Mouse (Mus musculus): ENCODE measurements around the gene Evi5.

The Evi5 gene

GRCm38 (mm10) chr5:107798290-107798689, 76.6 kb downstream of the Evi5 start:
- no peak for DNase-seq

- DNase-seq = no peak
Observed at GRCm38 (mm10) chr5:107793927-107794326, 81.0 kb downstream of the Evi5 start.

GRCm38 (mm10) chr5:107793258-107793657, 81.6 kb downstream of the Evi5 start:
- no peak for DNase-seq

GRCm38 (mm10) chr5:107792516-107792915, 82.4 kb downstream of the Evi5 start:
- no peak for DNase-seq

- DNase-seq = no peak
Observed at GRCm38 (mm10) chr5:107791966-107792365, 82.9 kb downstream of the Evi5 start.

GRCm38 (mm10) chr5:107789492-107789891, 85.4 kb downstream of the Evi5 start:
- DNase-seq = no peak

GRCm38 (mm10) chr5:107787682-107788443, 87.0 kb downstream of the Evi5 start:
- no peak for DNase-seq

GRCm38 (mm10) chr5:107782360-107782759, 92.5 kb downstream of the Evi5 start:
- no peak for DNase-seq

- no peak for DNase-seq
Observed at GRCm38 (mm10) chr5:107778763-107779162, 96.1 kb downstream of the Evi5 start.

GRCm38 (mm10) chr5:107777545-107777830, 97.4 kb downstream of the Evi5 start:
- DNase-seq = no peak

GRCm38 (mm10) chr5:107776777-107777544, 97.9 kb downstream of the Evi5 start:
- no peak for DNase-seq

GRCm38 (mm10) chr5:107775875-107776274, 99.0 kb downstream of the Evi5 start:
- DNase-seq = no peak

- no peak for DNase-seq
Observed at GRCm38 (mm10) chr5:107772049-107772448, 102.9 kb downstream of the Evi5 start.

GRCm38 (mm10) chr5:107768224-107768623, 106.7 kb downstream of the Evi5 start:
- DNase-seq = no peak

GRCm38 (mm10) chr5:107765946-107766345, 109.0 kb downstream of the Evi5 start:
- no peak for DNase-seq

- DNase-seq = no peak
Observed at GRCm38 (mm10) chr5:107764486-107764885, 110.4 kb downstream of the Evi5 start.

- DNase-seq = no peak
Observed at GRCm38 (mm10) chr5:107763674-107764073, 111.2 kb downstream of the Evi5 start.

GRCm38 (mm10) chr5:107759121-107759520, 115.8 kb downstream of the Evi5 start:
- DNase-seq = no peak

- no peak for DNase-seq
Observed at GRCm38 (mm10) chr5:107756072-107756471, 118.8 kb downstream of the Evi5 start.

- DNase-seq = no peak
Observed at GRCm38 (mm10) chr5:107754740-107755139, 120.2 kb downstream of the Evi5 start.

- DNase-seq = no peak
Observed at GRCm38 (mm10) chr5:107753656-107754055, 121.3 kb downstream of the Evi5 start.

GRCm38 (mm10) chr5:107749229-107749916, 125.5 kb downstream of the Evi5 start:
- no peak for DNase-seq

GRCm38 (mm10) chr5:107739023-107739422, 135.9 kb downstream of the Evi5 start:
- no peak for DNase-seq

GRCm38 (mm10) chr5:107738296-107738695, 136.6 kb downstream of the Evi5 start:
- no peak for DNase-seq
